Mouse (Mus musculus): Measurements from ENCODE around the gene Pi4k2b.
A peak's percentile ranks its signal among the peaks of the same experiment; 100 is the strongest.
"Not testable (repeated sequence)": the region's sequence is repeated elsewhere in the genome, so short reads cannot be mapped to it uniquely, and the experiment has no call there.

The Pi4k2b gene

DNA sequence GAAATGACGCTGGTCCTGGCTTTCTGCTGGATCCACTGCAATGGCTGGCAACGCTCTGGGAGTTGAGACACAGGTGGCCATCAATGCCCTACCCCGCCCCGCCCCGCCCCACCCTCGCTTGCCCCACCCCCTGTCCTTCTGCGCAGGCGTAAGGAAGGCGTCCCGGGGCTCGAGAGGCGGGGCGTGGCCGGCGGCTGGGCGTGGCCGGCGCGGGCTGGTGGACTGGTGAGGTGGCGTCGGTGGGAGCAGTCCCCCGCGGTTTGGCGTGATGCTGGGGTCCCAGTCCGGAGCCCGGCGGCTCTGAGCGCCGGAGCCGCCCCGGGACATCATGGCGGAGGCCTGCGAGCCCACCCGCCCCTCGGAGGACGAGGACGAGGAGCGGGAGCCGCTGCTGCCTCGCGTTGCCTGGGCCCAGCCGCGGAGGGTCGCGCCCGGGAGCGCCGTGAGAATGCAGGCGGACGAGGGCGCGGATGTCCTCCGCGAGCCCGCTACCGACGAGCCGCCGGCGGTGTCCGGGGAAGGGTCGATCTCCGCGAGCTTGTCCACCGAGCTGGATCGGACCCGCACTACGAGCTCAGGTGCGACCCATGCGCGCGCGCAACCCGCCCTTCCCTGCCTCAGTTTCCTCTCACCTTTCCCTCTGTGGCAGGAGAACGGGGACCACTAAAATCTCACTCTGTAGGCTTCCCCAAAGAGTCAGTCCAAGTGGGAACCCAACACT lies at the start of gene Pi4k2b:
TSS of gene Pi4k2b (plus strand) at position 184 of the 721 bp plus-strand sequence.
- peak; percentile 93 to 98 for DNase-seq (ENCODE audit: low spot score in 2 of 2)

DNA sequence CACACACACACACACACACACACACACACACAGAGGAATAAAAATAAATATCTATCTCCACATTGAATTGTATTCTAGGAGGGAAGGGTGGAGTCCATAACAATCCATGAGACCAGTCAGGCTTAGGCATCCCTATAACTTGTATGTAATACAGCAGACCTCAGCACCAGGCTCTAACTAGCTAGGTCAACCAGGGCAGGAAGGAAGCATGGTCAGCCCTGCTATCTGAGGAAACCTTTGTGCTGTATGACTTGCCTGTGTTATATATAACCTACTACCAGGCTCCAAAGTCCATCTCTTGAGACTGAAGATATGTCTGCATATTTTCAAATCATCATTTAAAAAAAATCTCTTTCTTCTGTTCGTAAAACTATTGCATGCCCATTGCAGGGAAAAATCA lies 44.1 kb upstream of the Pi4k2b start:
- no peak for DNase-seq (ENCODE audit: low spot score in 2 of 2)

DNA sequence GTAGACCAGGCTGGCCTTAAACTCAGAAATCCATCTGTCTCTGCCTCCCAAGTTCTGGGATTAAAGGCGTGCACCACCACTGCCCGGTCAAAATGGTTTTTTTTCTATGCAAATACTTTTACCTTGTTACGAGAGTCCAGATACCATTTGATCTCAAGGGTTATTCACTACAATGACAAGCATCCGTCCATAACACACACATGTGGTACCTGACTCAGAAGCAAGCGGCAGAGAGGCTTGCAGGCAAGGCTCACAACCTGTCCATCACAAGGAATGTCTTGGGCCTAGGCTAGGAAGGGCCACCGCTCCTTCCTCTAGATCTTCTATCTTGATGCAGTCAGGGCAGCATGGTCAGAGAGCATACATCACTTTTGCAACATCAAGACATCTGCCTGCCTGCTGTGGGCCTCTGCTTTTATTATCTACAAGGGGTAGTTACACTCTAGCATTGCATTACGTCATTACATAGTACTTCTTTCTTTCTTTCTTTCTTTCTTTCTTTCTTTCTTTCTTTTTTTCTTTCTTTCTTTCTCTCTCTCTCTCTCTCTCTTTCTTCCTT lies 43.4 kb upstream of the Pi4k2b start:
- DNase-seq (ENCODE audit: low spot score in 2 of 2), result not testable (repeated sequence)

DNA sequence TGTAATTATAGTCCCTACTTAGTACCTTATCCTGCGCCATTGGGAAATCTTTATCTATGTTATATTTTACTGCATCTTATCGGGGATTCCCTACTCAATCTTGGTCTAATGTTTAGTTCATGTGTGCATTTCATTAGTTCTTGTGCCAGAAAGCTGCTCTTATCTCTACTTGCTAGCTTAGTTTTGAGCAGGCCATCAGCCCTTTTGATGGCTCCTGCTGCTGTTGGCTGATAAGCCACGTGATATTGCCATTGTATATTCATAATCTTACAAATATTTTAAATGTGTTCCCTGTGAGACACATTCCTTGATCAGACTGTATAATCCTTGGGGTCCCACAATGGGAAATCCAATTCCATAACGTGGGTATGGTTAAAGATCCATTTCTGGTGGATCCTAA lies 36.8 kb upstream of the Pi4k2b start:
- DNase-seq (ENCODE audit: low spot score in 2 of 2), result no peak

DNA sequence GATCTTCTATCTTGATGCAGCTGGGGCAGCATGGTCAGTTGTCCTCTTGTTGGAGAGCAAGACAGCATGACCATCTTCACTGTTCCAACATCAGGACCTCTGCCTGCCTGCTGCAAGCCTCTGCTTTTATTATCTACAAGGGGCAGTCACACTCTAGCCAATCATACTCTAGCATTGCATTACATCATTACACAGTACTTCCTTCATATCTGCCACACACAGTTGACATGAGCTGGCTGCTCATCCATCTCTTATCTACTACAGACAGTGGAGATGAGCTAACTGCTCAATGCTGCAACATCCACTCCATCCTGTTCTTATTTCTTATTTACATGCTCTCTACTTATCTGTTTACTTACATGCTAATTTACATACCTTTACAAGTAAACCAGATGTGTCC lies 28.7 kb upstream of the Pi4k2b start:
- peak in 1 of 2 experiments; percentile 23 for DNase-seq (ENCODE audit: low spot score in 2 of 2)

DNA sequence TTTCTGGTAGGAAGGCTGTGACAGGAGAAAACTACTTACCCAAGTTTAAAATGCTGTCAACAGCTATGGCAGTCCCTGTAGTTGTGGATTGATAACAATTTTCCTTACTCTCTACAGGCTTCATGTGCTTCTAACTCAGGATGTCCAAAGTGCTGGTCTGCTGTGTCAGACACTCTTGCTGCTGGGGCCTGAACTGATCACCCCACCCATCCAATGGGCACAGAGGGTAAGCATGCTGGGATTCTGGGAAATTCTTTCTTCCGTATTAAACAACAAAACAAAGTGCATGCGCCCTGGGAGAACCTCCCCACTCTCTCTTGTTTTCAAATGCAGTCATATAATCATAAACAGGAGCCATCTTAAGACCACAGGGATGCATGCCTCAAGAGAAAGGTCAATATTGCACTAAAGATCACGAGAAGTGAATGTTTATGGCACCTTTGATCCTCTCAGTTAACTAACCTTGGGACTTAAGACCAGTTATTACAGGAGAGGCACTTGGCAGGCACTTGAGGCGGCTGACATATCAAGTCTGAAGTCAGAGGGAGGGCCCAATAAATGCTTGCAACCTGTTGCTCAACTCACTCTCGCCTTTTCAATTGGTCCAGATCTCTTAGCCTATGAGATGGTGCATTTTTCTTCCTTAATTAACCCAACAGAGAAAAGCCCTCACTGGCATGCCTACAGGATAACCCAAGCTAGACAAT lies 24.5 kb upstream of the Pi4k2b start:
- DNase-seq (ENCODE audit: low spot score in 2 of 2), result no peak

DNA sequence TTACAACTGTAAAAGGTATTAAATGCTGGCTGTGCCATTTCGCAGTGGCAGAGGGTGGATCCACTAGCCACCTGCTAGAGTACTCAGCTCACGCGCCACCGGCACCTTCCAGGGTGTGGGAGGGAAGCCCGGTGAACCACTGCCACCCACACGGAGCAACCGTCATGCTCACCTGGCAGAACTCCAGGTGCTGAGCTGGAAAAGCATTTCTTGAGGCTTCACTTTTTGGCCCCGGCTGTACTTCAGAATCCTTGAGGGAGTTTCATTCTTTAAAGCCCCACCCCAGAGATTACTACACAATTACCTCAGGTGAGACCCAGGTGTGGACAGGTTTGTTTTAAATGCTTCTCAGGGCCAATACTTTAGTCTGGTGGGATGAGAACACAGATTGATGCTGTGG lies 20.4 kb upstream of the Pi4k2b start:
- DNase-seq (ENCODE audit: low spot score in 2 of 2), result no peak

DNA sequence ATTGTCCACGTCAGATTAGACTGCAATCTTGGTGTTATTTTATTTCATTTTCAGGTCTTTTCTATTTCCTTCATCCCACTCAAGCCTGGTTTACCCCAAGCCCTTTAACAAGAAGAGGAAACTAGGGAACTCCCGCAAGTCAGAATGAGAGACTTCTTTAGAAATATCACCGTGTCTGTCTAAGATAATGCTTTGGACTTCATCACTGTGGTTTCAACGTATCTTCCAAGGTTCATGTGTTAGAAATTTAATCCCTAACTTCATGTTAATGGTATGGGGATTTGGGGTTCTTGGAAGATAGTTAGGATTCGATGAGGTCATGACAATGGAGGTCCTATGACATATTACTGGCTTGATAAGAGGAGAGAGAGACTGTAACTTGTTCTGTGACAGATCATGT lies 13.6 kb upstream of the Pi4k2b start:
- no peak for DNase-seq (ENCODE audit: low spot score in 2 of 2)

DNA sequence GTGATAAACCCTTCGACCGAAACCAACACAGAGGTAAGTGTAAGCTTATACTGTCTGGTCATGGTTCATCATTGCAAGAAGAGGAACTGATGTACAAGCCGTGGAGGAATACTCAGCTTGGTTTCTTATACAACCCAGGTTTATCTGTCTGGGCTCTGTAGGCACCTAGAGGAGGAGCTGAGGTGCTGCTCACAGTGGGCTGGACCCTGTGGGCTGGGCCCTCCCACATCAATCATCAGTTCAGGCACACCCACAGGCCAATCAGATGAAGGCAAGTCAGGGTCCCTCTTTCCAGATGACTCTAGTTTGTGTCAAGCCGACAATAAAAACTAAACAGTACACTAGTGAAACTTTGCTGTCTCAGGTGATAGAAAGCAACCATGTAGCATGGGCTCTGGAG lies 8.6 kb upstream of the Pi4k2b start:
- DNase-seq (ENCODE audit: low spot score in 2 of 2), result no peak

DNA sequence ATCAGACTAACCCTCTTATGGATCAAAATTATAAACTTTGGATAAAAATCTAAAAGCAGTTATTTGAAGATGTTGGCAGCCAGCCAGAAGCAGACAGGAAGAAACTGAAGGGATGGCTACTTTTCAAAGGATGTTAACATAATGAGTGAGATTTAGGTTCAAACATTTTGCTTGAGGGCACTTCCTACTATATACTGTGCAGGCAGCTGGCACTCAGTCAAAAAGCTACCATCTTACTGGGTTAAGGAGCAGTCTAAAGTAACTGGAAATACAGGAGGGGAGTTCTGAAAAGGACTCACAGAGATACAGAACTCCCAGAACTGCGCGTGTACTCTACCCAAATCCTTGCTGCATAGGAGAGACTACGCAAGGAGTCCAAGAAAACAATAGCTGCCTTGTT lies 5.3 kb upstream of the Pi4k2b start:
- DNase-seq (ENCODE audit: low spot score in 2 of 2), result no peak

DNA sequence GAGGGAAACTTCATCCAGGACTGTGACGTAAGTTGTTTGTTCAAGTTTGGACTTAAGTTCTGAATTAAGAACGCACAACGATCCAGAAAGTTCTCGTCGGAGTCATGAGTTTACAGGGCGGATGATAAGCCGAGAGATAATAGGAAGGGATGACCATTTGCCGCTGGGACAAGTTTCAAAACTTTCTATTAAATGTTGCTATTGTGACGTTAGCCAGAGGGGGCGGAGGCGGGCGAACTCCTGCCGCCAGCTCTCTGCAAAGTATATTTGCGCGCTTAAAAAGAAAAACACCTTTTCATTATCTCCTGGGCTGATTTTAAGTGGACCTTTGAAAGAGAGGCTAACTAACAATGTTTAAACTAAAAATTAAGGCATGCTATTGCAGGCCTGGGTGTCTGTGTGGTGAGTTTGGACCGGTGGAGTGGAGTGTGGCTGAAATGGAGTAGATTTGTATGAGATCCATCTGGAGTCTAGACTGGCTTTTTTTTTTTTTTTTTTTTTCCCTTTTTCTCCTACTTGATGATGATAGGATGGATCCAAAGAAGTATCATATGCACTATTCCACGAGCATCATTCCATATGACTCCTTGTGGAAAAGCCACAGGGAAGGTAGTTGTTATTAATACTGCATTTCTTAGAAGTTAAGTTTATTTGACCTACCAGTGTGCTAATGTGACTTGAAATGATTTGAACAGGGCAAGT lies 889 bp downstream of the Pi4k2b start:
- DNase-seq (ENCODE audit: low spot score in 2 of 2), result peak; percentile 70 to 84

DNA sequence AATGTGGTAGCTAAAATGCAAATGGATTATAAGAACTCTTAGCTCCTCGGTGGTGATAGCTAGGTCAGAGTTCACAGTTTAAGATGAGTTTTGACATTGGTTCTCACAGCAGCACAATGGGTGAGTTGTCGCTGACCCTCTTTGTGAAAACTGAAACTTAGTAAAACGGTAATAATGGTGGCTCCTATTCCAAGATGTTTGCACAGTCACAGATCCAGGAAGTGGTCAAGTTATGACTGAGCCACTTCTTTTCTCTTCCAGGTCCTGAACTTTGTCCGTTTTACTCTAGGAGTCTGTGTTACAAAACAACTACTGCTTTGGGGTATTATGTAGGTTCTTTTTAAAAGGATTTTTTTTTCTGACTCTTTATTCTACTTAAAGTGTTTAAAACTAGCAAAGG lies 1.9 kb downstream of the Pi4k2b start:
- DNase-seq (ENCODE audit: low spot score in 2 of 2), result no peak

DNA sequence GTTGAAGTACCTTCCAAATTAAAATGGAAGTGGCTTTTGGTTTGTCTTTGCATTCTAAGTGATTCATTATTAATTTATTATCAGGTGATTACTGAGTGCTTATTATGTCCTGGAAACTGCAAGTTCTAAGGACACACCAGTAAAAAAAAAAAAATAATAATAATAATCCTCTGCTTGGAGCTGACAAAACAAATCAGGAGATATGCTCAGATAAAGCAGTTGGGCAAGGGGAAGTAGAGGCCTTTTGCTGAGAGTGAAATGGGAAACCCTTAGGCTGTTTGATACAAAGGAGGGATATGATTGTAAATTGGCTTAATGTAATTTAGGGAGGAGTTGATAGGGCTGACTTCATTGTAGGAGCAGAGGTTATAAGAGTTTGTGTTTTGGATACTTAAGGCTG lies 5.5 kb downstream of the Pi4k2b start:
- no peak for DNase-seq (ENCODE audit: low spot score in 2 of 2)

DNA sequence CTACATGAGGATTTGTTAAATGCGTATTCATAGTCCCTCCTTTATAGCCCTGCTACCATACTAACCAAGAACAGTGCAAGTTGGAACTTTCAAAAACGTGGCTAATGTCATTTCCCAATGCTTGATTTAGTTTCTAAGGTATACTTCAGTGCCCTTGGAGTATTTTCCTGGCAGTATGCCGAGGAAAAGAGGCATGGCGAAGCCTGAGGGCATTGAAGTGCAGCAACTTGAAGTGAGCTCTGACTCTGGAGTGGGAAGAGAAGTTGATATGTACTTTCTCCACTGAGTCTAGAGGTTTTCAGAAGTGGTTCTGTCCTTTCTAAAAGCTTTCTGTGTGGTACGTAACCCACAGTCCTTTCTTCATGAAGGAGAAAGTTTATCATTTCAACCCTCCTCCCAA lies 7.4 kb downstream of the Pi4k2b start:
- DNase-seq (ENCODE audit: low spot score in 2 of 2), result no peak

DNA sequence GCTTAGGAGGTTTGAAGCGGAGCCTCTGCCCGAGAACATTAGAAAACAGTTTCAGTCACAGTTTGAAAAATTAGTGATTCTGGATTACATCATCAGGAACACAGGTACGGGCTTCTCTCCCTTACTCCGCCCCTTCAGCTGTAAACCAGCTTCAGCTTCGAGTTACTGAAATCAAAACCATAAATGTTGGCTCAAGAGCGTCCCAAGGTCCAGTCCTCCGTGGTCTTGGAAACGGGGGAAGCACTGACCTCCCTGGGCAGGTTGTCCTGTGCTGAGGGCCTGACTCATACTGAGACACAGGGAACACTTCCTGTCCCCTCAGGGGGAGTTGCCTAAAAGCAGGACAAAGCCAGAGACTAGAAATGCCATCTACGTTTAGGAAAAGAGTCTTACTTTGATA lies 11.8 kb downstream of the Pi4k2b start:
- no peak for DNase-seq (ENCODE audit: low spot score in 2 of 2)

DNA sequence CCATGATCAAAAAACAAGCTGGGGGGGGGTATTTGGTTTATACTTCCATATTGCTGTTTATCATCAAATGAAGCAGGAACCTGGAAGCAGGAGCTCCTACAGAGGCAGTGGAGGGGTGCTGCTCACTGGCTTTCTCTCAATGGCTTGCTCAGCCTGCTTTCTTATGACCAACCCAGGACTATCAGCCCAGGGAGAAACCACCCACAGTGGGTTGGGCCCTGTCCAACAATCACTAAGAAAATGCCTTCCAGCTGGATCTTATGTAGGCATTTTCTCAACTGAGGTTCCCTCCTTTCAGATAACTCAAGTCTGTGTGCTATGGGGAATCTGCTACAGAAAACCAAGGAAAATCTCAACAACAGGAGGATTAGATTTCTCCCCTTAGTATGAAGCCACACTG lies 12.8 kb downstream of the Pi4k2b start:
- no peak for DNase-seq (ENCODE audit: low spot score in 2 of 2)

DNA sequence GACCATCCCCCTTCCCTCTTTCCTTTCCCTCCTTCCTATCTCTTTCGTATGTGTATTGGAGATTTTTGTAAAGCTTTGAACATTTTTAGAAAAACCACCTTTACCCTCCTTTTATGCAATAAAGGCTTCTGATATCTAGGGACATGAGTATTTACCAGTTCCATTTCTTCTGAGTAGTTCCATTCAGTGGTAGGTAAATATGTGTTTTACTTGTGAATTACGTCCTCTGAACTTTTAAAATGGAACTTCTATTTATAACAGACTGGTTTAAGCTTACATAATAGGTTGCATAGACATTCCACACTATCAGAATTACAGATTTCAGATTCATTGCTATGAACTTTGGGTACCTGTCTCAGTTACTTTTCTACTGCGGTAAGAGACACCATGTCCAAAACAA lies 14.0 kb downstream of the Pi4k2b start:
- no peak for DNase-seq (ENCODE audit: low spot score in 2 of 2)

DNA sequence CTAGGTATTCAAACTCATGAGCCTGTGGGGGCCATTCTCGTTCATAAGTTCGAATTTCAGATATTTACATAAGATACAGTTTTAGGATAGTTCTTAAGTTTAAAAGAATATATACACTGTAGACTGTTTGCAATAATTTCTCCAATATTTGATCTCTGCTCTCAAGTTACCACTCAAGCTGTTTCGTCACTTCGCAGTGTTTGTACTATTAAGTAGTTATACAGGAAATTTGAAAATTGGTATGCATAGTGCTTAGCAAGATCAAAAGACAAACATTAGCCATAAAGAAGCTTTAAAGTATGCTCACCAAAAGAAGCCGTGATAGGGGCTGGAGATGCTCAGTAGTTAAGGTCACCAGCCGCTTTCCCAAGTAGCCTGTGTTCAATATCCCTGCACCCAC lies 14.6 kb downstream of the Pi4k2b start:
- no peak for DNase-seq (ENCODE audit: low spot score in 2 of 2)

DNA sequence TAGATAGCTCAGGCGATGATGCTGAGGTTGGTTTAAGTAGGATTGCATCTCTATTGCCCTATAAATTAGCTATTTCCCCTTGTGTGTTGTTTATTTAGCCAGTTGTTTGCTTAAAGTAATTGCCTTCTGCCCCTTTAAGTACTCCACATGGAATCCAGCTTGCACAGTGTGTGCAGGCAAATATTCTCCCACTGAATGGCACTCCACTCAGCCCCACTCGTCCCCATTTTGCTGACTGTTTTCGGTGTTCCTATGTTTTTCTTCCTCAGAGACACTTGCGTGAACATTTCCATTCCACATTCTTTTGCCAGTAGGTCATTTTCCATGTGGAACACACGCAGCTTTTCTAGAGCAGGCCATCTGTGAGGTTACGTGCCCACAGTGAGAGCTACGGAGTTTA lies 21.2 kb downstream of the Pi4k2b start:
- no peak for DNase-seq (ENCODE audit: low spot score in 2 of 2)

DNA sequence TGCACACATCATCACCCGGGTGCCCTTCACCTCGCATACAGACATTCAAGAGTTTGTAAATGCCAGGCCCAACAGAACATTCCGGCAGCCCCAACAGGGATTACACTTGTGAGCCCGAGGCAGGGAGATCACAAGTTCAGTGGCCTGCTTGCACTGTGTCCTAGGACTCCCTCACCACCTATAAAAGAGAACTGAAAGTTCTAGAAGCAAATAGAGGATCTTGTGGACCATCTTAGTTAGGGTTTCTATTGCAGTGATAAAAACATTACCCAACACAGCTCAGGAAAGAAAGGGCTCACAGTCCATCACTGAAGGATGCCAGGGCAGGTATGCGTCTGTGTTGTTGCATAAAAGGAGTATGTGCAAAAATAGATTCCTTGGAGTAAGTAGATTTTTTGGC lies 32.9 kb downstream of the Pi4k2b start:
- DNase-seq (ENCODE audit: low spot score in 2 of 2), result no peak

DNA sequence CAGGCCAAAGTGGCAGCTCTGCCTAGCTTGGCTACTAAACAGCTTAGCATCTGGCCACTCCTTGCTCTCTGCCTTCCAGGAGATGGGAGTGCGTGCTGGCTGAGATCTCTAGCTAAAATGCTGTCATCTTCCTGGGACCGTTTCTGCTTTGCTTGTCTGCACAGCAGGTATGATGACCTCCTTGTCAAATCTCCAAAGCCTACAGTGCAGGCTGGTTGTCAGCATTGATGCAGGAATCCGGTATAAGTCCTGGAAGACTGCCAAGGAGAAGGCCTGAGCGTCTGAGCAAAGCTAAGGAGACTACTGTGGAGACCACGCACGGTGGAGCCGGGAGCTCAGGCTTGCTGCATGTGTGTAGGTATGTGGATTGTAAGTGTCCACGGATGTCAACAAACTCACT lies 33.9 kb downstream of the Pi4k2b start, which contains the start of gene Zcchc4:
TSS of gene Zcchc4 (plus strand) at position 173 of the 400 bp plus-strand sequence.
- no peak for DNase-seq (ENCODE audit: low spot score in 2 of 2)
